Mouse (Mus musculus): ENCODE results near the gene Enthd1. TPM values are rescaled to one million over a fixed set of nuclear protein-coding genes. Genes with fewer than 3 reads are reported as not detected.

The Enthd1 gene
- polyA plus RNA-seq, 1 experiment from 2014 or later = not detected

DNA sequence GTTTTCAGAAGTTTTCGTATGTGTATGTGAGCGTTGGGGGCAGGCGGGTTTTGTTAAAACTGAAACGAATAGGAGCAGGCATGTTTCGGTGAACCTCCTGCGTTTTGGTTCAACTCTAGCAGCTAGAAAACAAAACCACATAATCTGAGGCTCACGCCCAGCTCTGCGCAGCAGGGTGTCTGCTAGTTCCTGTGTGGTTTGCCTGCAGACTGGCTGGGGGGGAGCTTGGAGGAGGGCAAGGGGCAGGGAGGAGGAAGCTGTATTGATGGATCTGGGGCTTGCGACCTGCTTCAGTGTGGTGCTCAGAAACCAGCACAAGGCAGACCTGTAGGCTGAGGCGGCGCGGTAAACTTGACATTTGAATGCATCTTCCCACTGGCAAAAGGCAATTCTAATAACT lies 7.3 kb upstream of the Enthd1 start, which contains the start of gene Grap2:
Gene Grap2, plus strand, starts transcription at position 304 of the 400 bp plus-strand sequence.
- no peak within 1 kb of the TSS for H3K4me2 ChIP-seq

DNA sequence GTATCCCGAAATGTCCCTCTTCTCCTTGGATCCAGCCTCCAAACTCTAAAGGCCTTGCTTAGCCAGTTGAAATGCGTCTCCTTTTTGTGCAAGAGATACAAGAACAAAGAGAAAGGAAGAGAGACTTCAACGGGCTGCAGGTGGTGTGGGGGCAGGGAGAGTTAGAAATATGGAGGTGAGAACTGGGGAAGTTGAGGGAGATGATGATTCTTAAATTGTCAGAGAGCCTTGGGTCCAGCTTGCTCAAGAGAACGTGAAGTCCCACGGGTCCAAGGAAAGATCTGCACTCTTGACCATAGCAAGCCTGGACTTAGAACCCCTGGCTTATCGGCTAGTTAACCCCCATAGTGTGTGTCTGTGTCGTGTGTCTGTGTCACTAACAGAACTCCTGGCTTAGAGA lies 6.7 kb upstream of the Enthd1 start:
- Histone ChIP-seq H3K36me3 (no peaks in the 10 kb centered on the region), H3K4me1 (no peaks in the 10 kb centered on the region), H3K9me3 (no peaks in the 10 kb centered on the region), H3K27me3 (peaks cover 20% of the 10 kb centered on the region; the same call in 1 of the 2 replicates), H3K4me3 (no peak overlapping the region), H3K4me2 (no peak overlapping the region), H3K27ac (no peak overlapping the region), H3K9ac (no peak overlapping the region)
- no peak for ATAC-seq (ENCODE audit: borderline replicate concordance, extremely low read depth, low FRiP score, low TSS enrichment)
- 59% methylated on average over 7 of the region's 7 CpGs for WGBS

More for the DNA sequence above, 7.3 kb upstream of the Enthd1 start, which contains the start of gene Grap2:
- Histone ChIP-seq H3K36me3 (no peaks in the 10 kb centered on the region), H3K27me3 (peaks cover 26% of the 10 kb centered on the region; the same call in 1 of the 2 replicates), H3K9ac (no peak within 1 kb of the TSS), H3K4me1 (no peaks in the 10 kb centered on the region), H3K4me3 (no peak within 1 kb of the TSS), H3K9me3 (no peaks in the 10 kb centered on the region), H3K27ac (no peak within 1 kb of the TSS)
- WGBS = 59% methylated on average over 12 of the region's 12 CpGs
- no peak for ATAC-seq (ENCODE audit: borderline replicate concordance, extremely low read depth, low FRiP score, low TSS enrichment)

DNA sequence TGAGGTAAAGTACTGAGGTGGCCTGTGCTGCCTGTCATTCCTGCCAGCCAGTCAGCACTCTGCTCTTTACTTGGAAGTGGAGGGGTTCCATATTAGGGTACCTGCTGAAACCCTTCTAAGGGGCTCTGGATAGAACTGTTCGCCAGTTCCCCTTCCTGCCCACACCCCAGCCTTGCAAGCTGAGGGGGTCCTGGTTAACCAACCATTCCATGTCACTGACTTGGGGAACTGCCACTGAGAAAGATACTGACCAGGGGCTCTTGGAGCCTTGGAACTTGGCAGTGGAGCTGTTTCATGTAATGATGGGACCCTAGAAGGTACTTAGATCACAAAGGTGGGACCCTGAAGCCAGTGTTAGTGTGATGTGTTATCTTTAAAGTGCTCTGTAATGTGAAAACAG lies 5.3 kb upstream of the Enthd1 start:
- Histone ChIP-seq H3K9me3 (no peaks in the 10 kb centered on the region), H3K4me2 (no peak overlapping the region), H3K4me1 (no peaks in the 10 kb centered on the region), H3K36me3 (no peaks in the 10 kb centered on the region), H3K9ac (no peak overlapping the region), H3K27me3 (peaks cover 10% of the 10 kb centered on the region; the same call in 1 of the 2 replicates), H3K4me3 (no peak overlapping the region), H3K27ac (no peak overlapping the region)
- WGBS = 90% methylated on average over 1 of the region's 1 CpGs
- ATAC-seq (ENCODE audit: borderline replicate concordance, extremely low read depth, low FRiP score, low TSS enrichment) = no peak

DNA sequence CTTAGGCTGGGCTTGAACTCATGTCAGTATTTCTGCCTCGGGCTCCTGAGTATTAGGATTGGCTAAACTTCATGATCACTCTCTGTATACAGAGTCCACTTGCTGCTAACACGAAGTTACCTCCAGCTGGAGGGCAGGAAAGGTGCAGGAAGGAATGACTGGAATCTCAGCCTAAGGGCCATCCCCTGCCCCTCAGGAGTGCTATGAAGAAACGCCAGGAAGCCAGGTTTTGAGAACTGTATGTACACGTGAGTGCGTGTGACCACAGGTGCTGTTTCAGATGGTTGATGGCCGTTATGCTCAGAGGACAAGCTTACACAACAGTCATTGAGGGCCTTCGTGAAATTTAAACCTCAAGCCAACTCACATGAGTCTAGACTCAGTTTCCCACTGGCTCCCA lies 4.2 kb upstream of the Enthd1 start:
- Histone ChIP-seq H3K9ac (no peak overlapping the region), H3K36me3 (no peaks in the 10 kb centered on the region), H3K4me3 (no peak overlapping the region), H3K27ac (no peak overlapping the region), H3K4me1 (no peaks in the 10 kb centered on the region), H3K9me3 (no peaks in the 10 kb centered on the region), H3K27me3 (peaks cover 9% of the 10 kb centered on the region; the same call in 1 of the 2 replicates), H3K4me2 (no peak overlapping the region)
- WGBS = 46% methylated on average over 7 of the region's 7 CpGs
- no peak; the same call in 1 of the 2 replicates for ATAC-seq (ENCODE audit: borderline replicate concordance, extremely low read depth, low FRiP score, low TSS enrichment)

DNA sequence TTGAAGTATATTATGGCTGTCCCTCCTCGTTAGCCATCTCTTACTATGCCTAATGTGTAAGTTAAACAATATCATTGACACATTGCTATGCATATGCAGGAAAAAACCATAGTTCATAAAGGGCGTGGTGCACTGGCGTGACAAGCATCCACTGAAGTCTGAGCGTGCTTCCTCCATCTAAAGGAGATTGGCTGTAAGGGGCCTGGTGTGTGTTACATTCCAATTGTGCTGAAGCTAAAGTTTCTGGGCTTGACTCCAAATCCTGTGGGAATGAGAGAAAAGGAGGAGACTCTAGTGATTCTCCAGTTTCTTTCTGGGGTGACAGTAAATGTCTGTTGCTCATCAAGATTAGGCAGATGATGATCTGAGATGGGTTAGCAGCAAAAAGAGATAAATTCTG lies 2.8 kb upstream of the Enthd1 start:
- H3K4me2 ChIP-seq = no peak overlapping the region
- H3K27ac ChIP-seq = no peak overlapping the region
- peaks cover 9% of the 10 kb centered on the region; the same call in 1 of the 2 replicates for H3K27me3 ChIP-seq
- no peaks in the 10 kb centered on the region for H3K4me1 ChIP-seq
- no peak for ATAC-seq (ENCODE audit: borderline replicate concordance, extremely low read depth, low FRiP score, low TSS enrichment)
- H3K36me3 ChIP-seq = no peaks in the 10 kb centered on the region
- no peaks in the 10 kb centered on the region for H3K9me3 ChIP-seq
- WGBS = 41% methylated on average over 4 of the region's 4 CpGs
- H3K9ac ChIP-seq = no peak overlapping the region
- H3K4me3 ChIP-seq = no peak overlapping the region

DNA sequence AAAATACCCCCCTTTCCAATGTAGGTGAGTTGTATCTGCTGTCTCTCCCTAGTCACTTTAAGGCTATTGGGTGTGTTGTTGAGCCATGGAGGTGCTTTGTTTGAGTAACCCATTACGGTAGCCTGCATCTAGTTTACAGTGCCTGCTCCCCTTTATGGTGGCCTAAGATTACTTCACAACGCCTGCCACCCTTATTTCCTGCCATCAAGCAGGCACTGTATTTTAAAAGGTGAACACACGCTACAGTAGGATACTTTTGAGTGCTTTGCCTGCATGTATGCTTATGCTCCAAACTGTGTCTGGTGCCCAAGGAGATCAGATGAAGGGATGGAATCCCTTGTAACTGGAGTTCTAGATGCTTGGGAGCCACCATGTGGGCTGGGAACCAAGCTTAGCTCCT lies 2.2 kb upstream of the Enthd1 start:
- no peak overlapping the region for H3K27ac ChIP-seq
- H3K4me2 ChIP-seq = no peak overlapping the region
- no peak overlapping the region for H3K4me3 ChIP-seq
- 67% methylated on average over 3 of the region's 3 CpGs for WGBS
- no peak for ATAC-seq (ENCODE audit: borderline replicate concordance, extremely low read depth, low FRiP score, low TSS enrichment)
- no peak overlapping the region for H3K9ac ChIP-seq
- H3K27me3 ChIP-seq = peaks cover 8% of the 10 kb centered on the region; the same call in 1 of the 2 replicates
- H3K36me3 ChIP-seq = no peaks in the 10 kb centered on the region
- H3K4me1 ChIP-seq = no peaks in the 10 kb centered on the region
- H3K9me3 ChIP-seq = no peaks in the 10 kb centered on the region

DNA sequence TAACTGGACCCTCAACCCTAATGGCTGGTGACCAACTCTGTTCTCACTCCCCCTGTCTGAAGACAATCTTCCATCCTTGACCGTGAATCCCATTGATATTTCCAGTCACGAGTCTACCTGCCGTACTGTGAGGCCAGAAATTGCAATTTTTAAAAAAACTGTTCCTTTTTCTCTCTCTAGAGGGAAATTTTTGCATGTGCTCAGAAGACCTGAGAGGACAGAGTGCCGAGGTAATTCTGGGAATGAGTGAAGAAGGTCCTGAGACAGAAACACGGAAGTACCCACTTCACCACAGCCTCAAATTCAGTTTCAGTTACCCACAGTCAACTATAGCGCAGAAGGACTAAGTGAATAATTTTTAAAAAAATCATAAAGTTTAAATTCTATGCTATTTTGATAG lies 1.7 kb upstream of the Enthd1 start:
- Histone ChIP-seq H3K4me1 (no peaks in the 10 kb centered on the region), H3K27me3 (peaks cover 3% of the 10 kb centered on the region; the same call in 1 of the 2 replicates), H3K4me3 (no peak overlapping the region), H3K27ac (no peak overlapping the region), H3K9me3 (no peaks in the 10 kb centered on the region), H3K36me3 (no peaks in the 10 kb centered on the region), H3K9ac (no peak overlapping the region), H3K4me2 (no peak overlapping the region)
- ATAC-seq (ENCODE audit: borderline replicate concordance, extremely low read depth, low FRiP score, low TSS enrichment) = no peak
- 86% methylated on average over 6 of the region's 6 CpGs for WGBS

DNA sequence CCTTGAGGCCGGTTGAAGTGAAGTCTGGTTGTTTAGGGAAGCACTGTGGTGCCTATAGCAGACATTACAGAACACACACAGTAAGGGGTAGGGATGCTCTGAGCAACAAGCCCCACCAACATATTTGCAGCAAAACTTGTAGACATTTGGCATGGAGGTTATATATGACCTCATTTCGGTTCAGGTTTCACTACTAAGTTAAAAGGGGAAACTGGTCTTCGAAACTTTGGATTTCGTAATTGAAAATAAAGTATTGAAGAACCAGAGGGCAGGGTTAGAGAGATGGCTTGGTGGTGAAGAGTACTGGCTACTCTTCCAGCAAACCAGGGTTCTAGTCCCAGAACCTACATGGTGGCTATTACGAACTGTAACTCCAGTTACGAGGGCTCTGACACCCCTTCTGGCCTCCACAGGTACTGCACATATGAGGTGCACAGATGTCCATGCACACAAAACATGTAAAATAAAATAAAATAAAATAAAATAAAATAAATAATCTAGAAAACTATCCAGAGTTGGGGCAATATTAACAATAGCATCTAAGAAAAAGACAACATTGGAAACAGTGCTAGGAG lies 1.2 kb downstream of the Enthd1 start:
- H3K9me3 ChIP-seq = no peaks in the 10 kb centered on the region
- ATAC-seq (ENCODE audit: borderline replicate concordance, extremely low read depth, low FRiP score, low TSS enrichment) = no peak
- H3K9ac ChIP-seq = no peak overlapping the region
- no peak overlapping the region for H3K4me3 ChIP-seq
- H3K27ac ChIP-seq = no peak overlapping the region
- no peaks in the 10 kb centered on the region for H3K36me3 ChIP-seq
- H3K27me3 ChIP-seq = peaks cover 6% of the 10 kb centered on the region; the same call in 1 of the 2 replicates
- H3K4me1 ChIP-seq = peaks cover 6% of the 10 kb centered on the region; the same call in 1 of the 2 replicates
- 91% methylated on average over 6 of the region's 6 CpGs for WGBS
- no peak overlapping the region for H3K4me2 ChIP-seq

DNA sequence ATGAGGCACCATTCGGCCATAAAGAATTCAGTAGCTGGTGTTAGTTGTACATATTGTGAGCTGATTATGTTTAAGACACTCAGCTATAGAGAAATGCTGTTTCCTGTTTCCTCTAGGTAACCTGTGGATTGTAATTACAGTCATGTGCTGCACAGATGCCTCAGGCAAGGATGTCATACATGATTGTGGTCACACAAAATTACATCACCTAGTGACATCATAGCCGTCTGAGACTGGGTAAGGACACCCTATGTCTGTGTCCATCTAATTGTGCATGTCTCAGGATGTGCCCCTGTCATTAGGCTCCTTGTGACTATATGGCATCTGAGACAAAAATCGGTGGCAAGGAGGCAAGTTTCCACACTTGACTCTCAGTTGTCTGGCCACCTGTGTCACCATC lies 2.5 kb downstream of the Enthd1 start:
- 60% methylated on average over 3 of the region's 3 CpGs for WGBS
- H3K27me3 ChIP-seq = peaks cover 6% of the 10 kb centered on the region; the same call in 1 of the 2 replicates
- no peak overlapping the region for H3K9ac ChIP-seq
- no peaks in the 10 kb centered on the region for H3K36me3 ChIP-seq
- H3K4me2 ChIP-seq = no peak overlapping the region
- H3K4me1 ChIP-seq = peaks cover 6% of the 10 kb centered on the region; the same call in 1 of the 2 replicates
- no peak for ATAC-seq (ENCODE audit: borderline replicate concordance, extremely low read depth, low FRiP score, low TSS enrichment)
- H3K4me3 ChIP-seq = no peak overlapping the region
- no peaks in the 10 kb centered on the region for H3K9me3 ChIP-seq
- H3K27ac ChIP-seq = no peak overlapping the region

DNA sequence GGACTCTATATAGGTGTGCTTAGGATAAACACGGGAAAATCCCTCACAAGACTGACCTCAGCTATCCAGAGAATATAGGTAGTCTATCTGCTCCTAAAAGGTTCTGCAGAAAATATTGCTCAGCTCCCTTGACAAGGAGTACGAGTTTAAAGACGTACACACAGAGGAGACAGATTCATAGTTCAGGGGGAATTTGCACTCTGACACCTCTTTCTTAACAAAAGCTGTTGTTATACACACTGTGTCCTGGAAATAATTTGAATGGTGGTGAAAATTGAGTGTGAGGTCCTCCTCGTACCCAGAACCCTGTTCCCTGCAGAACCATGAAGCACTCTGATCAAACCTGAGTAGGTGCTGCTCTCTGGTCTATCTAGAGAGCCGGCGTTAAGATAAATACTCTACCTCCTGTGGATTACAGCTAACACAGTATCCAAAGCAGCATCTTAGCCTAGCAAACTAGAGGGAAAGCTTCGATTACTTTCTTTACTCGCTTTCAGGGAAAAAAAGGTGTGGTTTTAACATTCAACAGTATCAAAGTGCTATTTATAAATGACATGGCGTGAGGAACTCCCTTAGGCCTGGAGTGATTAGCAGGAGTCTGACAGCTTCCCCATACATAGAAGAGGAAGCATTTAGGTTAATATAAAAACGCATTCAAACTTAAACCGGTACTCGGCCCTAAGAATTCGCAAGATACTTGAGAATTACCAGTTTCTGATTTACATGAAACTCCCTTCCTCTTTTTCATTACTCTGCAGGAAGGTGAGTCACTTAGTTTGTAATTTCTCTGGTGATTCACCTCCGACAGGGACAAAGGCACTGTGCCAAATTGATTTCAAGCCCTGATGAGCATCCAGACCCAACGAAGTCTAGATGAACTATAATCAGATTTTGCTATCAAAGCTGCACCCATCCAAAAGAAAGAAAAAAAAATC lies 4.0 kb downstream of the Enthd1 start:
- no peak overlapping the region for H3K9ac ChIP-seq
- no peak overlapping the region for H3K4me2 ChIP-seq
- peaks cover 6% of the 10 kb centered on the region; the same call in 1 of the 2 replicates for H3K27me3 ChIP-seq
- 55% methylated on average over 15 of the region's 15 CpGs for WGBS
- no peak overlapping the region for H3K27ac ChIP-seq
- H3K9me3 ChIP-seq = no peaks in the 10 kb centered on the region
- ATAC-seq (ENCODE audit: borderline replicate concordance, extremely low read depth, low FRiP score, low TSS enrichment) = no peak
- H3K36me3 ChIP-seq = no peaks in the 10 kb centered on the region
- H3K4me1 ChIP-seq = peaks cover 6% of the 10 kb centered on the region; the same call in 1 of the 2 replicates
- no peak overlapping the region for H3K4me3 ChIP-seq

DNA sequence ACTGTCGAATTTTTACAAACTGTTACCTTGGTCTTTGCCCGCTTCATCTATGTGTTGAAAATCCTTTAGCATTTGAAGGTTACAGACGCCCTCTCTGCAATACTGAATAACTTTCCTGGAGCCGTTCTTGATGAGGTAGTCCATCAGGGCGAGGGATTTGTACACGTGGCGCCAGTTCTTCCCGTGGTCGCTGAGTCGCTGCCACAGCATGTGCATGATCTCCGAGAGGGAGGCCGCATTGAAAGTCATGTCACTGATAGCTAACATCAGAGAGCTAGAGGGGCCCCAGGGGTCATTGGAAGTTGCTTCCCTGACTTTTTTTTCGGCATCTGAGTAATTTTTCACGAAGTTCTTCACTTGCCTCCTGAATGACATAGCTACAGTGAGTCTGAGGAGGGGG lies 5.0 kb downstream of the Enthd1 start:
- no peaks in the 10 kb centered on the region for H3K36me3 ChIP-seq
- no peak for ATAC-seq (ENCODE audit: borderline replicate concordance, extremely low read depth, low FRiP score, low TSS enrichment)
- H3K9ac ChIP-seq = no peak overlapping the region
- no peak overlapping the region for H3K4me2 ChIP-seq
- no peak overlapping the region for H3K4me3 ChIP-seq
- H3K27ac ChIP-seq = no peak overlapping the region
- no peaks in the 10 kb centered on the region for H3K9me3 ChIP-seq
- 30% methylated on average over 14 of the region's 14 CpGs for WGBS
- H3K27me3 ChIP-seq = peaks cover 6% of the 10 kb centered on the region; the same call in 1 of the 2 replicates
- peaks cover 6% of the 10 kb centered on the region; the same call in 1 of the 2 replicates for H3K4me1 ChIP-seq

DNA sequence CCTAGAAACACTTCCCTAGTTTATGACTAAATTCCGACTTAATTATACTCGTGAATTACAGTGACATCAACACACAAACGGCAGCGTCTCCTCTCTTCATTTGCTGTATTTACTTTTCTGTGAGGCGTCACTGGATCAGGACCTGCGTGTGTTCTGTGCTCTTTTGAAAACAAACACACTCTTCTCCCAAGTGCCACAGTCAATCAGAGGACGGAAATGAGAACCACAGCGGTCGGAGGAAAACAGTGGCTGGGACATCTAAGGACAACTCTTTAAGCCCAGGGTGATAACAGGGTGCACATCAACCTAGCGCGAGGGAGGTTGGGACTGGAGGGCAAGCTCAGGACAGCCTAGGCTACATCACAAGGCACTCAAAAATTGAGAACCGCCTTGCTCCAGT lies 5.4 kb downstream of the Enthd1 start:
- WGBS = 17% methylated on average over 12 of the region's 12 CpGs
- H3K36me3 ChIP-seq = no peaks in the 10 kb centered on the region
- H3K9ac ChIP-seq = no peak overlapping the region
- no peak overlapping the region for H3K4me3 ChIP-seq
- no peak overlapping the region for H3K27ac ChIP-seq
- H3K4me2 ChIP-seq = no peak overlapping the region
- peaks cover 6% of the 10 kb centered on the region; the same call in 1 of the 2 replicates for H3K4me1 ChIP-seq
- peaks cover 6% of the 10 kb centered on the region; the same call in 1 of the 2 replicates for H3K27me3 ChIP-seq
- H3K9me3 ChIP-seq = no peaks in the 10 kb centered on the region
- no peak for ATAC-seq (ENCODE audit: borderline replicate concordance, extremely low read depth, low FRiP score, low TSS enrichment)

Measured in lung, embryonic 15.5 days (tissue).